Mouse (Mus musculus): ENCODE measurements around the gene Olfr521. TPM values are rescaled to one million over a fixed set of nuclear protein-coding genes. Genes with fewer than 3 reads are reported as not detected.

Olfr521 gene
- total RNA-seq (2023): not detected in 4 replicates

GRCm38 (mm10) chr7:99763207-99763606 lies at the start of gene Olfr521:
Gene Olfr521 (plus strand): TSS chr7:99763507.

GRCm38 (mm10) chr7:99729973-99730372 lies 33.3 kb upstream of the Olfr521 start, which contains the start of gene Olfr520:
Gene Olfr520 (plus strand): TSS chr7:99730273.

Other genes starting within 250 kb of the Olfr521 start
- gene Arrb1, start 228.0 kb upstream of the Olfr521 start, total RNA-seq (2023): 43.4 to 60.5 TPM (median 58.6 TPM) in 4 replicates
- 0.20 to 0.30 TPM in 2 of 4 replicates, not detected in the others for gene Tpbgl, start 136.4 kb upstream of the Olfr521 start, total RNA-seq (2023)
- 0.36 to 1.6 TPM (median 0.66 TPM) in 4 replicates for gene Slco2b1, start 52.2 kb upstream of the Olfr521 start, total RNA-seq (2023)
- not detected in 4 replicates for gene Olfr520, start 33.2 kb upstream of the Olfr521 start, total RNA-seq (2023)
- 1.5 to 3.2 TPM (median 2.4 TPM) in 4 replicates for gene Neu3, start 64.9 kb downstream of the Olfr521 start, total RNA-seq (2023)
- gene Xrra1, start 95.6 kb downstream of the Olfr521 start, total RNA-seq (2023): not detected in 4 replicates
- gene Spcs2, start 100.0 kb downstream of the Olfr521 start, total RNA-seq (2023): 71.6 to 102 TPM (median 85.9 TPM) in 4 replicates
- 28.6 to 30.3 TPM (median 29.7 TPM) in 4 replicates for gene Rnf169, start 216.9 kb downstream of the Olfr521 start, total RNA-seq (2023)
- gene Chrdl2, start 242.7 kb downstream of the Olfr521 start, total RNA-seq (2023): not detected in 4 replicates

Data from B cell, adult 62 days (primary cell).